Mouse (Mus musculus) intestine, postnatal 0 days (tissue): ENCODE measurements at regions not wholly inside any gene's neighbourhood (a gene's known extent, or its start where the extent isn't known, plus 50 kb on each side); places are given as distances from the start of the nearest gene placed in this dataset.

Source experiments
- ATAC-seq: fragments of 200-750 bp; cut with Nextera tagmentation; 2 replicates; pipeline ENCODE4 v1.8.0; 2017; ENCODE audit warnings: mild to moderate bottlenecking, moderate TSS enrichment, moderate library complexity
- H3K27ac ChIP-seq: fragments of 300-500 bp; sonication (generic); 2 replicates; pipeline ENCODE4 v1.5.1; 2014; ENCODE audit warnings: mild to moderate bottlenecking, low read depth, low read length, moderate library complexity
- H3K27me3 ChIP-seq: fragments of 300-500 bp; sonication (generic); replicated peaks from 2 replicates; pipeline ENCODE4 v1.6.1; 2014; ENCODE audit warnings: low read length, mixed read lengths; ENCODE audit not compliant: control insufficient read depth, insufficient read depth
- H3K36me3 ChIP-seq: fragments of 300-500 bp; sonication (generic); 2 replicates; pipeline ENCODE4 v1.6.1; 2014; ENCODE audit warnings: mild to moderate bottlenecking, moderate library complexity; ENCODE audit not compliant: control insufficient read depth, insufficient read depth
- H3K4me1 ChIP-seq: fragments of 300-500 bp; sonication (generic); replicated peaks from 2 replicates; pipeline ENCODE4 v1.6.1; 2014; ENCODE audit warnings: antibody characterized with exemption, low read length, mixed read lengths; ENCODE audit not compliant: control insufficient read depth, insufficient read depth
- H3K4me2 ChIP-seq: fragments of 300-500 bp; sonication (generic); replicated peaks from 2 replicates; pipeline ENCODE4 v1.6.1; 2014; ENCODE audit warnings: low read depth, mild to moderate bottlenecking, moderate library complexity
- H3K4me3 ChIP-seq: fragments of 300-500 bp; sonication (generic); 2 replicates; pipeline ENCODE4 v1.5.1; 2014; ENCODE audit warnings: low read depth, low read length
- H3K9ac ChIP-seq: fragments of 300-500 bp; sonication (generic); 2 replicates; pipeline ENCODE4 v1.6.1; 2014; ENCODE audit warnings: mild to moderate bottlenecking, low read depth, low read length
- H3K9me3 ChIP-seq: fragments of 300-500 bp; sonication (generic); 2 replicates; pipeline ENCODE4 v1.6.1; 2016; ENCODE audit warnings: mixed run types; ENCODE audit not compliant: control insufficient read depth
- CTCF ChIP-seq: sonication (generic); IDR thresholded peaks from 2 replicates; pipeline ENCODE4 v1.5.1; 2016; ENCODE audit warnings: low read depth, mild to moderate bottlenecking, control low read depth, antibody characterized with exemption, moderate library complexity
- WGBS: fragments of 180-500 bp; shearing (Covaris S2); extraction: QIAGEN DNeasy Blood & Tissue Kit; methylation state at CpG from one replicate; pipeline ENCODE4 v1.1.7; 2014; 5-methylcytosine and 5-hydroxymethylcytosine counted together

DNA sequence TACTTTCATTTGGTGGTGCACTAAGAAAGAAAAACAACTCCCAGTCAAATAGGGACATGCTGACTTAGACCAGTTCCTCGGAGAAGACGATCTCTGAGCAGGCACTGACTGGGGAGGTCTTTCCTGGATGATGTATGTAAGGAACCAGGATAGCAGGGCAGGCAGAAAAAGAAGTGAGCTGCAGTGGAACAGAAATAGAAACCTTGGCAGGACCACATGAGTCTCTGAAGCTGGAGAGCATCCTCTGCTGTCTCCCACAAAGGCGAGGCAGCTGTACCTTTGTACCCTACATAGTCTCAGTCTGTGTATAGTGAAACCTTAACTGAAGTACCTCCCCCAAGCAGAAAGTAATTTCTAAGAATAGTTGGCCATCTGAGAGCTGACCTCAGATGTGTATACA lies 104.4 kb upstream of the Gm37988 start:
- WGBS, result 63% methylated on average over 3 of the region's 3 CpGs
- Histone ChIP-seq H3K4me3 (no peak overlapping the region), H3K4me1 (no peaks in the 10 kb centered on the region), H3K27me3 (no peaks in the 10 kb centered on the region), H3K4me2 (no peak overlapping the region), H3K9ac (no peak overlapping the region), H3K27ac (no peak overlapping the region), H3K9me3 (no peaks in the 10 kb centered on the region), H3K36me3 (no peaks in the 10 kb centered on the region)
- no peak for ATAC-seq
- no peak for TF ChIP-seq CTCF

DNA sequence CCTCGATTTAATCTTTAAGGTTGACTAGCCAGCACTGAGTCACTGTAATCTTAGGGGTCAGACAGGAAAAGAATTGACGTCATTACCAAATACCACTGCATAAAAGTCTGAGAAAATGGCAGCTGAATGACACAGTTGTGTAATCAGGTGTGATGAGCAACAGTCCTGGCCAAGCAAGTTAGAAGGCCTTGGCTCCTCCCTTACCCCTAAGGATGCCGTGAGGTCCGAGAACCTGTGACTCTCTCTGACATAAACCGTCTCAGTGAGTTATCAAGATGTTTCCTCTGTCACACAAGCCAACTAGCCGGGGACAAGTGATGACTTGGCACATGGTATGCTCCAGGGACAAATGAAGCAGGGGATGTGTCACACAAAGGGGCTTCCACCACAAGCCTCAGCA lies 101.5 kb upstream of the Gm37988 start:
- no peak overlapping the region for H3K9ac ChIP-seq
- no peaks in the 10 kb centered on the region for H3K27me3 ChIP-seq
- no peaks in the 10 kb centered on the region for H3K36me3 ChIP-seq
- 68% methylated on average over 6 of the region's 6 CpGs for WGBS
- H3K4me3 ChIP-seq, result no peak overlapping the region
- no peaks in the 10 kb centered on the region for H3K9me3 ChIP-seq
- H3K4me1 ChIP-seq, result no peaks in the 10 kb centered on the region
- no peak overlapping the region for H3K27ac ChIP-seq
- TF ChIP-seq CTCF, result no peak
- no peak overlapping the region for H3K4me2 ChIP-seq
- no peak for ATAC-seq

GRCm38 (mm10) chr1:4722333-4722931 lies 85.3 kb upstream of the Gm37988 start:
- WGBS, result 75% methylated on average over 10 of the region's 10 CpGs

More at GRCm38 (mm10) chr1:4722333-4722931, 85.3 kb upstream of the Gm37988 start:
- no peak overlapping the region for H3K4me2 ChIP-seq
- ATAC-seq, result no peak
- H3K27me3 ChIP-seq, result no peaks in the 10 kb centered on the region
- H3K27ac ChIP-seq, result no peak overlapping the region
- TF ChIP-seq CTCF, result no peak
- H3K4me3 ChIP-seq, result no peak overlapping the region
- H3K36me3 ChIP-seq, result no peaks in the 10 kb centered on the region
- no peaks in the 10 kb centered on the region for H3K9me3 ChIP-seq
- H3K4me1 ChIP-seq, result no peaks in the 10 kb centered on the region
- H3K9ac ChIP-seq, result no peak overlapping the region
